Mouse (Mus musculus) intestine, postnatal 0 days (tissue): Measurements from ENCODE around the gene Dnah5. TPM values are rescaled to one million over a fixed set of nuclear protein-coding genes. Genes with fewer than 3 reads are reported as not detected.
A peak's percentile ranks its signal among the peaks of the same experiment; 100 is the strongest.

Source experiments
- ATAC-seq: fragments of 200-750 bp; cut with Nextera tagmentation; 2 replicates; pipeline ENCODE4 v1.8.0; 2017; ENCODE audit warnings: mild to moderate bottlenecking, moderate TSS enrichment, moderate library complexity
- H3K27ac ChIP-seq: fragments of 300-500 bp; sonication (generic); 2 replicates; pipeline ENCODE4 v1.5.1; 2014; ENCODE audit warnings: mild to moderate bottlenecking, low read depth, low read length, moderate library complexity
- H3K27me3 ChIP-seq: fragments of 300-500 bp; sonication (generic); replicated peaks from 2 replicates; pipeline ENCODE4 v1.6.1; 2014; ENCODE audit warnings: low read length, mixed read lengths; ENCODE audit not compliant: control insufficient read depth, insufficient read depth
- H3K36me3 ChIP-seq: fragments of 300-500 bp; sonication (generic); 2 replicates; pipeline ENCODE4 v1.6.1; 2014; ENCODE audit warnings: mild to moderate bottlenecking, moderate library complexity; ENCODE audit not compliant: control insufficient read depth, insufficient read depth
- H3K4me1 ChIP-seq: fragments of 300-500 bp; sonication (generic); replicated peaks from 2 replicates; pipeline ENCODE4 v1.6.1; 2014; ENCODE audit warnings: antibody characterized with exemption, low read length, mixed read lengths; ENCODE audit not compliant: control insufficient read depth, insufficient read depth
- H3K4me2 ChIP-seq: fragments of 300-500 bp; sonication (generic); replicated peaks from 2 replicates; pipeline ENCODE4 v1.6.1; 2014; ENCODE audit warnings: low read depth, mild to moderate bottlenecking, moderate library complexity
- H3K4me3 ChIP-seq: fragments of 300-500 bp; sonication (generic); 2 replicates; pipeline ENCODE4 v1.5.1; 2014; ENCODE audit warnings: low read depth, low read length
- H3K9ac ChIP-seq: fragments of 300-500 bp; sonication (generic); 2 replicates; pipeline ENCODE4 v1.6.1; 2014; ENCODE audit warnings: mild to moderate bottlenecking, low read depth, low read length
- H3K9me3 ChIP-seq: fragments of 300-500 bp; sonication (generic); 2 replicates; pipeline ENCODE4 v1.6.1; 2016; ENCODE audit warnings: mixed run types; ENCODE audit not compliant: control insufficient read depth
- CTCF ChIP-seq: sonication (generic); IDR thresholded peaks from 2 replicates; pipeline ENCODE4 v1.5.1; 2016; ENCODE audit warnings: low read depth, mild to moderate bottlenecking, control low read depth, antibody characterized with exemption, moderate library complexity
- WGBS: fragments of 180-500 bp; shearing (Covaris S2); extraction: QIAGEN DNeasy Blood & Tissue Kit; methylation state at CpG from one replicate; pipeline ENCODE4 v1.1.7; 2014; 5-methylcytosine and 5-hydroxymethylcytosine counted together
- polyA plus RNA-seq: library from polyadenylated mRNA; unstranded; fragments of >200 nt; fragmentation: Nextera tagmentation; extraction: Ambion mirVana; gene quantifications from 2 replicates; pipeline ENCODE4 v1.2.1, GENCODE M21; 2015

Dnah5 gene
- polyA plus RNA-seq, 1 experiment from 2014 or later = 0.01 TPM

DNA sequence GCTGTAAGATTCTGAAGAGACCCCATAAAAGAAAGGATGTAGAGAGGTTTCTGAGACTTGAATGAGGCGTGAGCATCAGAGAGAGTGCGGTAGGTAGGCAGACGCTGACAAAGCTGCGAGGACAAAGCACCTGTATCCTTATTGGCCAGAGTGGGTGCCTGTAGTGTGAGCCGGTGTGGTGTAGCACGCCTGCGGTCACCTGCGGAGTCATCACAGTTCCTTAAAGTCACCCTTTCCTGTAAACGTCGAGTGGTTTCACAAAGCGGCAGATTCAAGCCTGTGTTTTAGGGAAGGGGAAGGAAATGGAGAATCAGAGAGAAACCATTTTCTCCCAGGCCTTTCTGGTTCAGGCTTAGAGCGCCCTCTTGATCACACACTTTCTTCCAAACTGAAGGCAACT, 13.9 kb upstream of the Dnah5 start:
- no peaks in the 10 kb centered on the region for H3K36me3 ChIP-seq
- no peak overlapping the region for H3K9ac ChIP-seq
- no peak overlapping the region for H3K4me2 ChIP-seq
- no peak overlapping the region for H3K27ac ChIP-seq
- WGBS = 46% methylated on average over 12 of the region's 12 CpGs
- ATAC-seq = no peak
- no peak for TF ChIP-seq CTCF
- no peak overlapping the region for H3K4me3 ChIP-seq
- no peaks in the 10 kb centered on the region for H3K4me1 ChIP-seq
- H3K9me3 ChIP-seq = no peaks in the 10 kb centered on the region
- 0 out of 2 replicates have a peak, but pooled peaks cover 2% of the 10 kb centered on the region for H3K27me3 ChIP-seq

- H3K27me3 ChIP-seq = no peaks in the 10 kb centered on the region
- no peak overlapping the region for H3K9ac ChIP-seq
- H3K4me3 ChIP-seq = no peak overlapping the region
- no peak for ATAC-seq
- no peaks in the 10 kb centered on the region for H3K36me3 ChIP-seq
- H3K4me2 ChIP-seq = no peak overlapping the region
- no peaks in the 10 kb centered on the region for H3K9me3 ChIP-seq
- TF ChIP-seq CTCF = 0 out of 2 replicates have a peak, but pooled peaks have one; percentile 4
- H3K4me1 ChIP-seq = no peaks in the 10 kb centered on the region
- 61% methylated on average over 4 of the region's 4 CpGs for WGBS
- H3K27ac ChIP-seq = no peak overlapping the region
Observed at GRCm38 (mm10) chr15:28198609-28199008, 4.9 kb upstream of the Dnah5 start.

GRCm38 (mm10) chr15:28204626-28205025, 1.1 kb downstream of the Dnah5 start:
- Histone ChIP-seq H3K27me3 (no peaks in the 10 kb centered on the region), H3K9ac (no peak overlapping the region), H3K4me2 (no peak overlapping the region), H3K36me3 (no peaks in the 10 kb centered on the region), H3K4me1 (no peaks in the 10 kb centered on the region), H3K4me3 (no peak overlapping the region), H3K27ac (no peak overlapping the region), H3K9me3 (no peaks in the 10 kb centered on the region)
- ATAC-seq = no peak
- WGBS = 72% methylated on average over 3 of the region's 3 CpGs
- no peak for TF ChIP-seq CTCF

GRCm38 (mm10) chr15:28207545-28207944, 4.0 kb downstream of the Dnah5 start:
- H3K27me3 ChIP-seq = no peaks in the 10 kb centered on the region
- no peak for ATAC-seq
- WGBS = 38% methylated on average over 2 of the region's 2 CpGs

DNA sequence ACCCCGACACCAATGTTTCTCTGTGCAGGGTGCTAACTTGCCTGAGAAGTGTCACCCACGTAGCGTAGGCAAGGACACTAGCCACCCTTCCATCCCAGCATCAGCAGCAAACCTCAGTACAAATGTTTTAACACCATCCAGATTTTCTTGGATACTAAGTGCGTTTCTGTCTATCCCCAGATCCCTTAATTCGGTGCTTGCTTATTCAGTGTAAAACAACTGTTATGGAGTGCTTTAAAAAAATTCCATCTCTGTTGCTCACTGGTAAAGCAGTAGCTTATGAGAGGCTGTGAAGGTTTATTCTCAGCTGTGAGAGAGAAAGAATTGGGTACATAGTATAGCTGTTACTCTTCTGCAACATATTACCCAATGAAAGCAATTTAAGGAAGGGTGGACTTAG, 9.5 kb downstream of the Dnah5 start:
- no peak for ATAC-seq
- WGBS = 87% methylated on average over 5 of the region's 5 CpGs

More at GRCm38 (mm10) chr15:28207545-28207944, 4.0 kb downstream of the Dnah5 start:
- no peaks in the 10 kb centered on the region for H3K4me1 ChIP-seq
- no peak overlapping the region for H3K4me3 ChIP-seq
- H3K4me2 ChIP-seq = no peak overlapping the region
- H3K9ac ChIP-seq = no peak overlapping the region
- no peak overlapping the region for H3K27ac ChIP-seq
- no peaks in the 10 kb centered on the region for H3K36me3 ChIP-seq
- TF ChIP-seq CTCF = no peak
- no peaks in the 10 kb centered on the region for H3K9me3 ChIP-seq

GRCm38 (mm10) chr15:28216358-28216757, 12.8 kb downstream of the Dnah5 start:
- Histone ChIP-seq H3K9ac (no peak overlapping the region), H3K4me1 (no peaks in the 10 kb centered on the region), H3K36me3 (no peaks in the 10 kb centered on the region), H3K9me3 (no peaks in the 10 kb centered on the region), H3K27me3 (no peaks in the 10 kb centered on the region), H3K4me2 (no peak overlapping the region), H3K4me3 (no peak overlapping the region), H3K27ac (no peak overlapping the region)
- WGBS = 38% methylated on average over 8 of the region's 8 CpGs
- no peak for ATAC-seq
- no peak for TF ChIP-seq CTCF

More for the DNA sequence above, 9.5 kb downstream of the Dnah5 start:
- Histone ChIP-seq H3K27ac (no peak overlapping the region), H3K36me3 (no peaks in the 10 kb centered on the region), H3K9me3 (no peaks in the 10 kb centered on the region), H3K4me2 (no peak overlapping the region), H3K4me3 (no peak overlapping the region), H3K9ac (no peak overlapping the region), H3K27me3 (no peaks in the 10 kb centered on the region), H3K4me1 (no peaks in the 10 kb centered on the region)
- no peak for TF ChIP-seq CTCF

GRCm38 (mm10) chr15:28227316-28227715, 23.8 kb downstream of the Dnah5 start:
- Histone ChIP-seq H3K27me3 (no peaks in the 10 kb centered on the region), H3K4me2 (no peak overlapping the region), H3K36me3 (no peaks in the 10 kb centered on the region), H3K9ac (no peak overlapping the region), H3K9me3 (no peaks in the 10 kb centered on the region), H3K27ac (no peak overlapping the region), H3K4me3 (no peak overlapping the region), H3K4me1 (no peaks in the 10 kb centered on the region)
- 50% methylated on average over 3 of the region's 3 CpGs for WGBS
- no peak for ATAC-seq
- no peak for TF ChIP-seq CTCF
